Mouse (Mus musculus) thymus, postnatal 4 days (tissue): ENCODE measurements around the gene Cybb.
"Not testable (repeated sequence)": the region's sequence is repeated elsewhere in the genome, so short reads cannot be mapped to it uniquely, and the experiment has no call there.

Experiments
- DNase-seq: peaks from one replicate; pipeline ENCODE4 v3.0.0; 2021

Cybb gene

GRCm38 (mm10) chrX:9487671-9488070 lies at the start of gene Cybb:
Cybb (minus strand) TSS chrX:9487771.
- DNase-seq, result no peak

GRCm38 (mm10) chrX:9536881-9537280 lies 49.3 kb upstream of the Cybb start:
- no peak for DNase-seq

GRCm38 (mm10) chrX:9519969-9520368 lies 32.4 kb upstream of the Cybb start:
- DNase-seq, result peak; percentile 59

GRCm38 (mm10) chrX:9517531-9517930 lies 30.0 kb upstream of the Cybb start:
- not testable (repeated sequence) for DNase-seq

GRCm38 (mm10) chrX:9475036-9475435 lies 12.5 kb downstream of the Cybb start:
- DNase-seq, result not testable (repeated sequence)

- no peak for DNase-seq
These were observed 13.1 kb downstream of the Cybb start for GRCm38 (mm10) chrX:9474440-9474839.

GRCm38 (mm10) chrX:9473768-9474167 lies 13.8 kb downstream of the Cybb start:
- DNase-seq, result no peak

- DNase-seq, result peak; percentile 13
These were observed 16.7 kb downstream of the Cybb start for GRCm38 (mm10) chrX:9470811-9471388.

- no peak for DNase-seq
These were observed 18.5 kb downstream of the Cybb start for GRCm38 (mm10) chrX:9469100-9469499.

GRCm38 (mm10) chrX:9467020-9467419 lies 20.6 kb downstream of the Cybb start:
- DNase-seq, result no peak

- no peak for DNase-seq
These were observed 21.7 kb downstream of the Cybb start for GRCm38 (mm10) chrX:9465890-9466289.

- no peak for DNase-seq
These were observed 24.9 kb downstream of the Cybb start for GRCm38 (mm10) chrX:9462671-9463070.

- no peak for DNase-seq
These were observed 26.2 kb downstream of the Cybb start for GRCm38 (mm10) chrX:9461399-9461798.

- no peak for DNase-seq
These were observed 27.1 kb downstream of the Cybb start for GRCm38 (mm10) chrX:9460387-9460930.

- no peak for DNase-seq
These were observed 35.2 kb downstream of the Cybb start for GRCm38 (mm10) chrX:9452375-9452774.

GRCm38 (mm10) chrX:9447284-9447683 lies 40.3 kb downstream of the Cybb start:
- DNase-seq, result no peak

- peak; percentile 17 for DNase-seq
These were observed 46.5 kb downstream of the Cybb start for GRCm38 (mm10) chrX:9441102-9441501.

- no peak for DNase-seq
These were observed 47.0 kb downstream of the Cybb start for GRCm38 (mm10) chrX:9440556-9440955.

- no peak for DNase-seq
These were observed 48.3 kb downstream of the Cybb start for GRCm38 (mm10) chrX:9439257-9439656.

- no peak for DNase-seq
These were observed 73.7 kb downstream of the Cybb start for GRCm38 (mm10) chrX:9413889-9414288.
